Mouse (Mus musculus): ENCODE measurements around the gene 2310033P09Rik. TPM values are rescaled to one million over a fixed set of nuclear protein-coding genes. Genes with fewer than 3 reads are reported as not detected.

Gene 2310033P09Rik
- polyA plus RNA-seq, 2 experiments = 16.2 to 23.6 TPM

DNA sequence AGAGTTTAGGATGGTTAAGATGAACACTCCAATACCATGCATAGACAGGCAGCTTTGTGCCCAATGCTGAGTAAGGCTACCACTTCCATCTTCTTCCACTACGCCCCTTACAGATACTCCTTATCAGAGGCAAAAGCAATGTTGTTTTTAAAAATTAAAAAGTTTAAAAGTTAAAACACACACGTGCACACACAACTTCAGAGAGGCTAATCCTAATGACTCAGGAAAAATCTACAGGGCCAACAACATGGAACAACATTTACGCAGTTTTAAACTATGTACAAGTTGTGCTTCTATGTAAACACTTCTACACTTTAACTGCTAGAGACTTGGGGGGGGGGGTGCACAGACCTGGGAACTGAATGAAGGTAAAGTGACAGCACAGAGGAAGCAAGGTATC, 15.9 kb downstream of the 2310033P09Rik start:
- Histone ChIP-seq H3K9me3 (ENCODE audit: control insufficient read depth, low read length) (no peaks in the 10 kb centered on the region), H3K36me3 (replicated peaks; ENCODE audit: control insufficient read depth, insufficient read depth, low read depth) (peaks cover 16% of the 10 kb centered on the region), H3K9ac (replicated peaks) (no peak overlapping the region), H3K27me3 (ENCODE audit: control insufficient read depth, insufficient read depth, low read length) (no peaks in the 10 kb centered on the region), H3K4me1 (replicated peaks; ENCODE audit: control insufficient read depth in 2 of 2, insufficient read depth in 2 of 2, low read length in 1 of 2) (peaks cover 37 to 53% of the 10 kb centered on the region in 2 experiments), H3K4me2 (ENCODE audit: low read depth) (peak overlapping the region; percentile 14; the same call in 1 of the 2 replicates), H3K27ac (no peak overlapping the region), H3K4me3 (ENCODE audit: insufficient read depth in 1 of 2, low read depth in 2 of 2, low read length in 2 of 2) (no peak overlapping the region)
- TF ChIP-seq CTCF (IDR thresholded peaks at IDR 0.05; ENCODE audit: low read depth) = no peak
- no peak for TF ChIP-seq EP300 (IDR thresholded peaks at IDR 0.05; ENCODE audit: low read depth)
- no peak for ATAC-seq (ENCODE audit: insufficient read depth)
- DNase-seq (ENCODE audit: low read depth in 3 of 3, low spot score in 3 of 3) = no peak
- 61% methylated on average over 3 of the region's 3 CpGs for WGBS (ENCODE audit: insufficient replicate concordance)

GRCm38 (mm10) chr11:59224470-59224869, 16.3 kb downstream of the 2310033P09Rik start:
- DNase-seq (ENCODE audit: low read depth in 3 of 3, low spot score in 3 of 3) = no peak
- TF ChIP-seq CTCF (IDR thresholded peaks at IDR 0.05; ENCODE audit: low read depth) (no peak), EP300 (IDR thresholded peaks at IDR 0.05; ENCODE audit: low read depth) (no peak)

GRCm38 (mm10) chr11:59225167-59225566, 17.0 kb downstream of the 2310033P09Rik start:
- Histone ChIP-seq H3K4me1 (replicated peaks; ENCODE audit: control insufficient read depth in 2 of 2, insufficient read depth in 2 of 2, low read length in 1 of 2) (peaks cover 37 to 51% of the 10 kb centered on the region in 2 experiments), H3K4me3 (ENCODE audit: insufficient read depth in 1 of 2, low read depth in 2 of 2, low read length in 2 of 2) (no peak overlapping the region; a peak in 1 of 4 replicates), H3K27ac (no peak overlapping the region), H3K36me3 (replicated peaks; ENCODE audit: control insufficient read depth, insufficient read depth, low read depth) (peaks cover 8% of the 10 kb centered on the region), H3K9me3 (ENCODE audit: control insufficient read depth, low read length) (no peaks in the 10 kb centered on the region), H3K9ac (replicated peaks) (no peak overlapping the region), H3K27me3 (ENCODE audit: control insufficient read depth, insufficient read depth, low read length) (no peaks in the 10 kb centered on the region), H3K4me2 (ENCODE audit: low read depth) (peak overlapping the region; percentile 97)
- no peak for TF ChIP-seq CTCF (IDR thresholded peaks at IDR 0.05; ENCODE audit: low read depth)
- 0 out of 2 replicates have a peak, but pooled peaks have one; percentile 19 for TF ChIP-seq EP300 (IDR thresholded peaks at IDR 0.05; ENCODE audit: low read depth)
- no peak for ATAC-seq (ENCODE audit: insufficient read depth)
- 8% methylated on average over 2 of the region's 2 CpGs for WGBS (ENCODE audit: insufficient replicate concordance)
- DNase-seq (ENCODE audit: low read depth in 3 of 3, low spot score in 3 of 3) = no peak

More at GRCm38 (mm10) chr11:59224470-59224869, 16.3 kb downstream of the 2310033P09Rik start:
- Histone ChIP-seq H3K9ac (replicated peaks) (no peak overlapping the region), H3K4me1 (replicated peaks; ENCODE audit: control insufficient read depth in 2 of 2, insufficient read depth in 2 of 2, low read length in 1 of 2) (peaks cover 37 to 54% of the 10 kb centered on the region in 2 experiments), H3K36me3 (replicated peaks; ENCODE audit: control insufficient read depth, insufficient read depth, low read depth) (peaks cover 13% of the 10 kb centered on the region), H3K9me3 (ENCODE audit: control insufficient read depth, low read length) (no peaks in the 10 kb centered on the region), H3K4me2 (ENCODE audit: low read depth) (no peak overlapping the region; the same call in 1 of the 2 replicates), H3K4me3 (ENCODE audit: insufficient read depth in 1 of 2, low read depth in 2 of 2, low read length in 2 of 2) (no peak overlapping the region), H3K27ac (no peak overlapping the region), H3K27me3 (ENCODE audit: control insufficient read depth, insufficient read depth, low read length) (no peaks in the 10 kb centered on the region)
- ATAC-seq (ENCODE audit: insufficient read depth) = no peak
- 14% methylated on average over 2 of the region's 2 CpGs for WGBS (ENCODE audit: insufficient replicate concordance)

DNA sequence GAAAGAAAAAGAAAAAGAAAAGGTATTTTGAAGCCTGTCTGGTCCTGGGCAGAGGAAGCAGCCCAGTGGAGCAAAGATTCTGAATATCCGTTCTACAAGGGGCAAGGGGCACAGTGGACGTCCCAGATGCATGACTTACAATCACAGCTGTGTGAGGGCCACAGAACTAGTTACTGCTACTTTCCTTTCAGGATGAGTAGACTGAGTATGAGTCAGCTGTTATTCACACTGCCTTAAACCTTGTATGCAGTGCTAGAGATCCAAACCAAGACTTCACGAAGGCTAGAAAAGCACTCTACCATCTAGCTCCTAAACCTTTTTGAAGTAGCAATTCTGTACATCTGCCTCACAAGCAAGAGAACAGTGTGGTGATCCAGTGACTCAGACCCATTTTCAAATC, 18.1 kb downstream of the 2310033P09Rik start:
- Histone ChIP-seq H3K4me3 (ENCODE audit: insufficient read depth in 1 of 2, low read depth in 2 of 2, low read length in 2 of 2) (peak overlapping the region; percentile 93 to 100), H3K9ac (replicated peaks) (peak overlapping the region; percentile 100), H3K36me3 (replicated peaks; ENCODE audit: control insufficient read depth, insufficient read depth, low read depth) (peaks cover 5% of the 10 kb centered on the region), H3K9me3 (ENCODE audit: control insufficient read depth, low read length) (no peaks in the 10 kb centered on the region), H3K27ac (peak overlapping the region; percentile 83), H3K4me1 (replicated peaks; ENCODE audit: control insufficient read depth in 2 of 2, insufficient read depth in 2 of 2, low read length in 1 of 2) (peaks cover 37 to 49% of the 10 kb centered on the region in 2 experiments), H3K4me2 (ENCODE audit: low read depth) (peak overlapping the region; percentile 97), H3K27me3 (ENCODE audit: control insufficient read depth, insufficient read depth, low read length) (no peaks in the 10 kb centered on the region)
- WGBS (ENCODE audit: insufficient replicate concordance) = 37% methylated on average over 3 of the region's 3 CpGs
- TF ChIP-seq EP300 (IDR thresholded peaks at IDR 0.05; ENCODE audit: low read depth) = no peak
- TF ChIP-seq CTCF (IDR thresholded peaks at IDR 0.05; ENCODE audit: low read depth) = no peak
- DNase-seq (ENCODE audit: low read depth in 3 of 3, low spot score in 3 of 3) (no peak), ATAC-seq (ENCODE audit: insufficient read depth) (no peak)

DNA sequence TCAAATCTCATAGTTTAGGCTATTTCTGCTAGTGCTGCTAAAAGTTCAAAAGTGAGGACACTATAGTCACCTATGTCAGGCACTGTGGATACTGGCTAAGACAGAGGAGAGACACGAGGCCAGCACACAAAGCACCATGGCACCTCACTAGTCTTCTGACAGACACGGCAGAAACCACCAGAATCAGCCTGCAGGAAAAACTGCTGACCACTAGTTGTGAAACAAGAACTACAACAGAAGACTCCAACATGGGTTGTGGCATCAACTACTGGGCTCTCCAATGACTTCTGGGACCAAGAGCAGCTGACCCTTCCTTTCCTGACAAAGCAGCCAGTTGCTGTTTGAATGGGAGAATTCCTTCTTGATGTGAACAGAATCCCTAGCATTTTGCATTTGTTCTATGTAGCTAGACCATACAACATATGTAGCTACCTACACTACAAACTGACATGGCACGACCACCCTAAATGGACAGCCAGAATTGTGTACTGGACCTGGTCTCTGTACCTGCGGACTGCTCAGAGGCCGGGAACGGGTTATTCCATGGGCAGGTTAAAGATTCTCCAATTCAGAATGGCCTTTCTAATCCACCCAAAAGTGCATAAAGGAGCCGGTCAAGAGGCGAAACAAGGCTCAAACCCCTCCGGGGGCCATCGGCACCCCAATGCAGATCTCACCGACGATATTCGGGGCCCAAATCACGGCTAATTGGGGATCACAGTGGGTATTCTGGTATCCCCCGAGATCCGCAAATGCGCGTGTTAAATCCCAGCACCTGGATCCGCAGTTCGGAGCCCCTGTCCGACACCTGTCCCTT, 18.9 kb downstream of the 2310033P09Rik start:
- DNase-seq (ENCODE audit: low read depth in 3 of 3, low spot score in 3 of 3) (no peak), ATAC-seq (ENCODE audit: insufficient read depth) (no peak)
- Histone ChIP-seq H3K4me3 (ENCODE audit: insufficient read depth in 1 of 2, low read depth in 2 of 2, low read length in 2 of 2) (peak overlapping the region; percentile 93 to 100), H3K27ac (peak overlapping the region; percentile 83), H3K27me3 (ENCODE audit: control insufficient read depth, insufficient read depth, low read length) (no peaks in the 10 kb centered on the region), H3K4me1 (replicated peaks; ENCODE audit: control insufficient read depth in 2 of 2, insufficient read depth in 2 of 2, low read length in 1 of 2) (peaks cover 37 to 47% of the 10 kb centered on the region in 2 experiments), H3K4me2 (ENCODE audit: low read depth) (peak overlapping the region; percentile 97), H3K36me3 (replicated peaks; ENCODE audit: control insufficient read depth, insufficient read depth, low read depth) (peaks cover 5% of the 10 kb centered on the region), H3K9ac (replicated peaks) (peak overlapping the region; percentile 100), H3K9me3 (ENCODE audit: control insufficient read depth, low read length) (no peaks in the 10 kb centered on the region)
- WGBS (ENCODE audit: insufficient replicate concordance) = 2% methylated on average over 21 of the region's 21 CpGs
- no peak for TF ChIP-seq CTCF (IDR thresholded peaks at IDR 0.05; ENCODE audit: low read depth)
- TF ChIP-seq EP300 (IDR thresholded peaks at IDR 0.05; ENCODE audit: low read depth) = no peak

Data from liver, embryonic 14.5 days (tissue).